Mouse (Mus musculus) neural tube, embryonic 14.5 days (tissue): Measurements from ENCODE around the gene Arl4a. TPM values are rescaled to one million over a fixed set of nuclear protein-coding genes. Genes with fewer than 3 reads are reported as not detected.

Source experiments
- ATAC-seq: fragments of 200-750 bp; cut with Nextera tagmentation; 2 replicates; pipeline ENCODE4 v1.8.0; 2017; ENCODE audit warnings: low read depth, mild to moderate bottlenecking, moderate TSS enrichment, moderate library complexity
- H3K27ac ChIP-seq: fragments of 300-500 bp; sonication (generic); 2 replicates; pipeline ENCODE4 v1.5.1; 2014; ENCODE audit warnings: low read depth, mild to moderate bottlenecking, control low read depth, low read length, moderate library complexity, mixed read lengths
- H3K27me3 ChIP-seq: fragments of 300-500 bp; sonication (generic); 2 replicates; pipeline ENCODE4 v1.6.1; 2014; ENCODE audit warnings: low read length; ENCODE audit not compliant: control insufficient read depth, insufficient read depth
- H3K36me3 ChIP-seq: fragments of 300-500 bp; sonication (generic); 2 replicates; pipeline ENCODE4 v1.6.1; 2014; ENCODE audit warnings: low read length, mixed read lengths; ENCODE audit not compliant: control insufficient read depth, insufficient read depth
- H3K4me1 ChIP-seq: fragments of 300-500 bp; sonication (generic); 2 replicates; pipeline ENCODE4 v1.6.1; 2014; ENCODE audit warnings: low read length; ENCODE audit not compliant: control insufficient read depth, insufficient read depth
- H3K4me2 ChIP-seq: fragments of 300-500 bp; sonication (generic); 2 replicates; pipeline ENCODE4 v1.6.1; 2014; ENCODE audit warnings: mild to moderate bottlenecking, low read depth, low read length, control low read depth
- H3K4me3 ChIP-seq: fragments of 300-500 bp; sonication (generic); 2 replicates; pipeline ENCODE4 v1.5.1; 2014; ENCODE audit warnings: low read depth, low read length, control low read depth, mixed read lengths
- H3K9ac ChIP-seq: fragments of 300-500 bp; sonication (generic); replicated peaks from 2 replicates; pipeline ENCODE4 v1.6.1; 2014; ENCODE audit warnings: low read depth, mild to moderate bottlenecking, control low read depth, low read length, mixed read lengths
- H3K9me3 ChIP-seq: fragments of 300-500 bp; sonication (generic); 2 replicates; pipeline ENCODE4 v1.6.1; 2016; ENCODE audit warnings: low read length; ENCODE audit not compliant: control insufficient read depth
- WGBS: fragments of 180-500 bp; shearing (Covaris S2); extraction: QIAGEN DNeasy Blood & Tissue Kit; methylation state at CpG from one replicate; pipeline ENCODE4 v1.1.7; 2014; 5-methylcytosine and 5-hydroxymethylcytosine counted together
- polyA plus RNA-seq: library from polyadenylated mRNA; unstranded; fragments of >200 nt; fragmentation: Nextera tagmentation; extraction: Ambion mirVana; gene quantifications from 2 replicates; pipeline ENCODE4 v1.2.1, GENCODE M21; 2014

The Arl4a gene
- polyA plus RNA-seq, 1 experiment from 2014 or later: 138 TPM

DNA sequence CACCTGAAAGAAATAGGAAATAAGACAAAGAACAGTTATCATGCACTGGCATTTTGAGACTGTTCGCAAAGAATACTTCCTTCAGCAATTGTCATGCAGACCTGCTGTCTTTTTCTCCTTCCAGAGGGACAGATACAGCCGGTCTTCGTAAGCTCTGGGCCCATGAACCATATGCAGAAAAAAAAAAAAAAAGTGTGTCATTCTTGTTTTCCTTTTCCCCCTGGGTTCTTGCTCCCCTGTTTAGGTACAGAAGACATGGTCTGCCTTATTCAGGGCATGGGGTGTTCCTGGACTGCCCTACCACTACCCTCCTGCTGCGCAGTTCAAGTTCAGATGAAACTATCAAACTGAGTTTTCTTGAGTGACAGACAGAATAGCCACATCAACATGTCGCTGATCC, 41.8 kb downstream of the Arl4a start:
- Histone ChIP-seq H3K27me3 (no peaks in the 10 kb centered on the region), H3K4me3 (no peak overlapping the region), H3K36me3 (no peaks in the 10 kb centered on the region), H3K9me3 (no peaks in the 10 kb centered on the region), H3K9ac (no peak overlapping the region), H3K27ac (no peak overlapping the region), H3K4me2 (no peak overlapping the region), H3K4me1 (no peaks in the 10 kb centered on the region)
- 88% methylated on average over 5 of the region's 5 CpGs for WGBS
- no peak for ATAC-seq

- no peaks in the 10 kb centered on the region for H3K4me1 ChIP-seq
- no peaks in the 10 kb centered on the region for H3K27me3 ChIP-seq
- no peak for ATAC-seq
- H3K36me3 ChIP-seq: no peaks in the 10 kb centered on the region
- H3K4me2 ChIP-seq: no peak overlapping the region
- H3K9me3 ChIP-seq: no peaks in the 10 kb centered on the region
- 70% methylated on average over 1 of the region's 1 CpGs for WGBS
- no peak overlapping the region for H3K27ac ChIP-seq
- H3K9ac ChIP-seq: no peak overlapping the region
- H3K4me3 ChIP-seq: no peak overlapping the region
Measured at GRCm38 (mm10) chr12:39995609-39996008, 42.2 kb downstream of the Arl4a start.

- Histone ChIP-seq H3K9me3 (no peaks in the 10 kb centered on the region), H3K27ac (no peak overlapping the region), H3K27me3 (no peaks in the 10 kb centered on the region), H3K4me3 (no peak overlapping the region), H3K4me2 (no peak overlapping the region), H3K9ac (no peak overlapping the region), H3K36me3 (no peaks in the 10 kb centered on the region), H3K4me1 (no peaks in the 10 kb centered on the region)
- no peak for ATAC-seq
- 76% methylated on average over 6 of the region's 6 CpGs for WGBS
Measured at GRCm38 (mm10) chr12:39992767-39993302, 45.0 kb downstream of the Arl4a start.

- H3K4me1 ChIP-seq: no peaks in the 10 kb centered on the region
- H3K27ac ChIP-seq: no peak overlapping the region
- no peaks in the 10 kb centered on the region for H3K27me3 ChIP-seq
- H3K36me3 ChIP-seq: no peaks in the 10 kb centered on the region
- 16% methylated on average over 4 of the region's 4 CpGs for WGBS
- ATAC-seq: peak; percentile 83
- H3K9ac ChIP-seq: no peak overlapping the region
- no peak overlapping the region for H3K4me3 ChIP-seq
- H3K4me2 ChIP-seq: no peak overlapping the region
- H3K9me3 ChIP-seq: no peaks in the 10 kb centered on the region
Measured at GRCm38 (mm10) chr12:39990830-39991780, 46.7 kb downstream of the Arl4a start.

DNA sequence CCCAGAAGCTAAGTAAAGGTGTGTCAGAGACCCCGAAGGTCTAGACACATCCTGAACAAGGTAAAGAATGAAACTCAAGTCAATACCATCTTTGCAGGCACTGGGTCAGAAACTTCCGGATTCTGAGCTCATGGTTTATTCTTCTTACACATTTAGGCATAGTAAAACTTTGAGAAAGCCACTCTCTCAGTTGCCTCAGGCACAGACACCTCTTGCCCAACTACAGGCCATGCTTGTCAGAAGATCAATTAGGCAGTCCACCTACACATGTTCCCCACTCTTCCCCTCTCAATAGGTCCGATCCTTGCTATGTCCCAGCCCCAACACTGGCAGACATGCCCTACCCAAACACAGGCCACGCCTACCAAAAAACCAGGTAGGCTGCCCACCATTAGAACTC, 48.7 kb downstream of the Arl4a start:
- H3K27ac ChIP-seq: no peak overlapping the region
- no peak overlapping the region for H3K4me2 ChIP-seq
- 91% methylated on average over 4 of the region's 4 CpGs for WGBS
- H3K4me1 ChIP-seq: no peaks in the 10 kb centered on the region
- ATAC-seq: no peak
- no peaks in the 10 kb centered on the region for H3K27me3 ChIP-seq
- no peak overlapping the region for H3K9ac ChIP-seq
- H3K9me3 ChIP-seq: no peaks in the 10 kb centered on the region
- no peak overlapping the region for H3K4me3 ChIP-seq
- H3K36me3 ChIP-seq: no peaks in the 10 kb centered on the region

DNA sequence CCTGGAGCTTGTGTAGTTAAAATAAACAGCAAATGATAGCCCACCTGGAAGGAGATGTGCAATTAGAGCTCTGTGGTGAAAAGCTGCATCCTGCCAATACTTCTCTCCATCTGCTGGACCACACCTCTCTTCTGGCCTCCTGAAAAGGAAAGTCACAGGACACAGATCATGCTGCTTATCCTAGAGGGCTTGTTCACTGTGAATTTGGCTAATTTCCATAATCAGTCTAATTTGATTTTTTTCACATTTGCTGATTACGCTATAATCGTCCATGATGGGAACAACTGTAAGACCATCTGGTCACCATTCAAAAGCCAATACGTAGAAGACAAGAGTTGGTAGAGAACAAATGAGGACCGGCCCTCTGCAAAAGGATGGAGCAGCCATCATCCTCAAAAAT, 50.6 kb downstream of the Arl4a start:
- Histone ChIP-seq H3K9me3 (no peaks in the 10 kb centered on the region), H3K4me3 (no peak overlapping the region), H3K27ac (no peak overlapping the region), H3K4me1 (no peaks in the 10 kb centered on the region), H3K27me3 (no peaks in the 10 kb centered on the region), H3K36me3 (no peaks in the 10 kb centered on the region), H3K9ac (no peak overlapping the region), H3K4me2 (no peak overlapping the region)
- 80% methylated on average over 4 of the region's 4 CpGs for WGBS
- ATAC-seq: no peak

DNA sequence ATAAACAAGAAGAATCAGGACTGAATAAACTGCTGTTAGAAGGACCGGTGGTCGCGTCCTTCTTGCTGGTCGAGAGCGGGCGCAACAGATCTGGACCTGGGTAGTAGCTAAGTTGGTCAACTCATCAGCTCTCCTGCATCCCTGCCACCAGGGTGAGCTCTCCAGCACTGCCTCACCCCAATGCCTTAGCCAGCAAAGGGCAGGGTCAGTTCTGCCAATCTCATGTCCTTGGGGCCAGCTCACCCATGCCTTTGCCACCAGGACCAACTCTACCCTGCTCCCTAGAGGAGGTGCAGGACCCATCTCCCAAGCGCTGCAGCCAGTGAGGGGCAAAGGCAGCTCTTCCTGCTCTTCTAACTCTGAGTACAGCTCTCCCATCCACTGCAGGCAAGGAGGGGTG, 52.2 kb downstream of the Arl4a start:
- H3K4me1 ChIP-seq: no peaks in the 10 kb centered on the region
- H3K27ac ChIP-seq: no peak overlapping the region
- ATAC-seq: no peak
- no peak overlapping the region for H3K4me3 ChIP-seq
- H3K9me3 ChIP-seq: no peaks in the 10 kb centered on the region
- WGBS: 90% methylated on average over 7 of the region's 7 CpGs
- H3K27me3 ChIP-seq: no peaks in the 10 kb centered on the region
- H3K4me2 ChIP-seq: no peak overlapping the region
- H3K9ac ChIP-seq: no peak overlapping the region
- no peaks in the 10 kb centered on the region for H3K36me3 ChIP-seq

- H3K9me3 ChIP-seq: no peaks in the 10 kb centered on the region
- no peak overlapping the region for H3K27ac ChIP-seq
- no peaks in the 10 kb centered on the region for H3K36me3 ChIP-seq
- H3K9ac ChIP-seq: no peak overlapping the region
- no peak overlapping the region for H3K4me2 ChIP-seq
- 83% methylated on average over 1 of the region's 1 CpGs for WGBS
- H3K27me3 ChIP-seq: no peaks in the 10 kb centered on the region
- no peak for ATAC-seq
- H3K4me1 ChIP-seq: peaks cover 11% of the 10 kb centered on the region
- H3K4me3 ChIP-seq: no peak overlapping the region
Measured at GRCm38 (mm10) chr12:39979792-39980191, 58.0 kb downstream of the Arl4a start.

DNA sequence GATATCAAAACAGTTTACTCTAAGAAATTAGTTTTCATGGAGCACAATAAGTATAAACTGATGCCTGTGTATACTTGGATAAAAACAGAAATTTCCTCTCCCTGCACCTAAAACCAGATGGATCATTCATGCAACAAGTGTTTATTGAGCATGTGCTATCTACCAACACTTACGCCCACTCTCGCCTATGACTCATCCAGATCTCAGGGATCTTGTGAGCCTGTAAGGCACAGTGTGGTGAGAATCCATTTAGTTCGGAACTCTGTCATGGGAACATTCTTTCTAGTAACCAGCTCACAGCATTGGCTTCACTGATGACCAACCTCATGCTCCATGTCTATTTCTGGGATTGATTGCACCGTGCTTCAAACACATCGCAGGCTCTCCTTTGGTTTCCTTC, 58.8 kb downstream of the Arl4a start:
- ATAC-seq: no peak
- no peak overlapping the region for H3K4me2 ChIP-seq
- H3K36me3 ChIP-seq: no peaks in the 10 kb centered on the region
- H3K27ac ChIP-seq: no peak overlapping the region
- no peak overlapping the region for H3K9ac ChIP-seq
- no peak overlapping the region for H3K4me3 ChIP-seq
- H3K4me1 ChIP-seq: peaks cover 18% of the 10 kb centered on the region
- 93% methylated on average over 5 of the region's 5 CpGs for WGBS
- H3K27me3 ChIP-seq: no peaks in the 10 kb centered on the region
- no peaks in the 10 kb centered on the region for H3K9me3 ChIP-seq
